Mouse (Mus musculus): ENCODE measurements around the gene Fzd2.

Gene Fzd2

DNA sequence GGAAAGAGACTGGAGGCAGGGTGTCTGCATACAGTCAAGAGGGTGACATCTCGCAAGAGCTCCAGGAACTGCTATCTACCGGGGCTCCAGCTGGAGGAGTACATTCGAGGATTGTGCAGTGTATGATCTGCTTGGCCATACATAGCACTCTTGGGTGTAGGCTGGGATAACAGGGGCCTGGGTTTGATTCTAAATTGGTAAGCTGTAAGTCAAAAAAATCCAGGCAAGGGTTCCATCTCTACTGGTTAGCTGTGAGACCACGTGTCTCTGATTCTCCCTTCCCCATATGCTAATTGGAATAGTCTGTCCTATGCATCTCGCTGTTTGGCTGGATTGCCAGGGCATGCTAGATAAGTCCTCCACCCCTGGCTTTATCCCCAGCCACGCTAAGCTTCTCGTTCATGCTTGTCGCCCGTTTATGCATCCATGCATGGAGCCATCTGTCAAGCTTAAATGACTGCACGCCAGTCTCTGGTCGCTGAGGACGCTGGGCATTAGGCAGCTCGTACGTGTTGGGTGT lies 20.8 kb downstream of the Fzd2 start:
- Histone ChIP-seq H3K4me1 (replicated peaks; ENCODE audit: low read depth, low read length) (peaks cover 42% of the 10 kb centered on the region), H3K36me3 (ENCODE audit: insufficient read depth, low read length) (no peaks in the 10 kb centered on the region), H3K4me3 (replicated peaks; ENCODE audit: low read length) (no peak overlapping the region), H3K9me3 (ENCODE audit: low read length) (no peaks in the 10 kb centered on the region), H3K27me3 (ENCODE audit: insufficient read depth, low read length) (peaks cover 27% of the 10 kb centered on the region)
- TF ChIP-seq NANOG (IDR thresholded peaks at IDR 0.05; ENCODE audit: borderline replicate concordance, low read length) (no peak), POU5F1 (IDR thresholded peaks at IDR 0.05; ENCODE audit: borderline replicate concordance, low read length) (no peak), CTCF (conservative IDR thresholded peaks at IDR 0.05; ENCODE audit: low read length) (no peak)

- Histone ChIP-seq H3K27me3 (ENCODE audit: insufficient read depth, low read length) (peaks cover 28% of the 10 kb centered on the region), H3K4me1 (replicated peaks; ENCODE audit: low read depth, low read length) (peaks cover 57% of the 10 kb centered on the region), H3K36me3 (ENCODE audit: insufficient read depth, low read length) (no peaks in the 10 kb centered on the region), H3K9me3 (ENCODE audit: low read length) (no peaks in the 10 kb centered on the region), H3K4me3 (replicated peaks; ENCODE audit: low read length) (no peak overlapping the region)
- TF ChIP-seq POU5F1 (IDR thresholded peaks at IDR 0.05; ENCODE audit: borderline replicate concordance, low read length) (no peak), NANOG (IDR thresholded peaks at IDR 0.05; ENCODE audit: borderline replicate concordance, low read length) (no peak), CTCF (conservative IDR thresholded peaks at IDR 0.05; ENCODE audit: low read length) (no peak)
Observed at GRCm38 (mm10) chr11:102627171-102627931, 23.2 kb downstream of the Fzd2 start.

- no peaks in the 10 kb centered on the region for H3K36me3 ChIP-seq (ENCODE audit: insufficient read depth, low read length)
- no peak overlapping the region for H3K4me3 ChIP-seq (replicated peaks; ENCODE audit: low read length)
- peaks cover 56% of the 10 kb centered on the region for H3K4me1 ChIP-seq (replicated peaks; ENCODE audit: low read depth, low read length)
- H3K9me3 ChIP-seq (ENCODE audit: low read length) = no peaks in the 10 kb centered on the region
- H3K27me3 ChIP-seq (ENCODE audit: insufficient read depth, low read length) = peaks cover 28% of the 10 kb centered on the region
- TF ChIP-seq NANOG (IDR thresholded peaks at IDR 0.05; ENCODE audit: borderline replicate concordance, low read length) = no peak
- TF ChIP-seq CTCF (conservative IDR thresholded peaks at IDR 0.05; ENCODE audit: low read length) = no peak
Observed at GRCm38 (mm10) chr11:102628529-102628928, 24.3 kb downstream of the Fzd2 start.

DNA sequence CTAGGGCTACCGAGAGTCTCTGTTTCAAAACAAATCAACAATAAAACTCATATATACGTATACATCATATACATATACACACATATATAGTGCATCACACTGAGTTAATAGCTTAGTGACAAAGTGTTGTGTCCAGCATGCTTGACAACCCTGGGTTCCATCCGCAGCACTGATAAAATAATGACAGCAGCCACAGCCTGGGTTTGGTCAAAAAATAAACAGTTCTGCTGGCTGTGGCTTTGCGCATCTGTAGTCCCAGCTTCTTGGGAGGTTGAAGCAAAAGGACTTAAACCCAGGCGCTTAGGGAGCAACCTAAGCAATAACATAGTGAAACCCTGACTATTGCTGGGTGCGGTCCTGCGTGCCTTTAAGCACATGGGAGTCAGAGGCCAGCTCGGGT lies 25.2 kb downstream of the Fzd2 start:
- TF ChIP-seq POU5F1 (IDR thresholded peaks at IDR 0.05; ENCODE audit: borderline replicate concordance, low read length) (no peak), CTCF (conservative IDR thresholded peaks at IDR 0.05; ENCODE audit: low read length) (no peak), NANOG (IDR thresholded peaks at IDR 0.05; ENCODE audit: borderline replicate concordance, low read length) (no peak)
- Histone ChIP-seq H3K27me3 (ENCODE audit: insufficient read depth, low read length) (peaks cover 28% of the 10 kb centered on the region), H3K36me3 (ENCODE audit: insufficient read depth, low read length) (no peaks in the 10 kb centered on the region), H3K4me3 (replicated peaks; ENCODE audit: low read length) (no peak overlapping the region), H3K9me3 (ENCODE audit: low read length) (no peaks in the 10 kb centered on the region), H3K4me1 (replicated peaks; ENCODE audit: low read depth, low read length) (peaks cover 52% of the 10 kb centered on the region)

DNA sequence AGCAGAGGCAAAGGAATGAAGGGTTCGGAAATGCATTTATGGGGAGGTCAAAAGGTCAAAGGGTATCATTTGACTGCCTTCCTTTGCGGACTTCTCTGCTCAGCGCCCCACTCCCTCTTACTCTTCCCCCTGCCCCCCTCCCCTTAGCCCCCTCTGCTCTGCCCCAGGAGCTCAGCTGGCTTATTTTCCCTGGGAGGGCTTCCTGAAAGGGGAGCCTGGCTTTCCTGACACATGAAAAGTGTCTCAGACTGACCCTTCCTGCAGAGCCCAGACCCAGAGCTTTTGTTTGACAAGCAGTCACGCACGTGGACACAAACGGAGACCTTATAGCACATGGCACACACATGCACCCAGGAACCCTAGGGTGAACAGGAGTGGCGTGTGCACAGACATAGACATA lies 26.5 kb downstream of the Fzd2 start:
- H3K4me3 ChIP-seq (replicated peaks; ENCODE audit: low read length) = no peak overlapping the region
- no peaks in the 10 kb centered on the region for H3K36me3 ChIP-seq (ENCODE audit: insufficient read depth, low read length)
- H3K9me3 ChIP-seq (ENCODE audit: low read length) = no peaks in the 10 kb centered on the region
- peaks cover 26% of the 10 kb centered on the region for H3K27me3 ChIP-seq (ENCODE audit: insufficient read depth, low read length)
- TF ChIP-seq CTCF (conservative IDR thresholded peaks at IDR 0.05; ENCODE audit: low read length) (no peak), NANOG (IDR thresholded peaks at IDR 0.05; ENCODE audit: borderline replicate concordance, low read length) (no peak), POU5F1 (IDR thresholded peaks at IDR 0.05; ENCODE audit: borderline replicate concordance, low read length) (no peak)
- H3K4me1 ChIP-seq (replicated peaks; ENCODE audit: low read depth, low read length) = peaks cover 42% of the 10 kb centered on the region

- H3K27me3 ChIP-seq (ENCODE audit: insufficient read depth, low read length) = peaks cover 26% of the 10 kb centered on the region
- H3K9me3 ChIP-seq (ENCODE audit: low read length) = no peaks in the 10 kb centered on the region
- no peaks in the 10 kb centered on the region for H3K36me3 ChIP-seq (ENCODE audit: insufficient read depth, low read length)
- no peak overlapping the region for H3K4me3 ChIP-seq (replicated peaks; ENCODE audit: low read length)
- TF ChIP-seq CTCF (conservative IDR thresholded peaks at IDR 0.05; ENCODE audit: low read length) (no peak), NANOG (IDR thresholded peaks at IDR 0.05; ENCODE audit: borderline replicate concordance, low read length) (no peak), POU5F1 (IDR thresholded peaks at IDR 0.05; ENCODE audit: borderline replicate concordance, low read length) (no peak)
- peaks cover 42% of the 10 kb centered on the region for H3K4me1 ChIP-seq (replicated peaks; ENCODE audit: low read depth, low read length)
Observed at GRCm38 (mm10) chr11:102631203-102631602, 27.0 kb downstream of the Fzd2 start.

- Histone ChIP-seq H3K4me3 (replicated peaks; ENCODE audit: low read length) (peak overlapping the region; percentile 60), H3K36me3 (ENCODE audit: insufficient read depth, low read length) (no peaks in the 10 kb centered on the region), H3K9me3 (ENCODE audit: low read length) (no peaks in the 10 kb centered on the region), H3K27me3 (ENCODE audit: insufficient read depth, low read length) (peaks cover 10% of the 10 kb centered on the region), H3K4me1 (replicated peaks; ENCODE audit: low read depth, low read length) (peaks cover 42% of the 10 kb centered on the region)
- TF ChIP-seq CTCF (conservative IDR thresholded peaks at IDR 0.05; ENCODE audit: low read length) (no peak), NANOG (IDR thresholded peaks at IDR 0.05; ENCODE audit: borderline replicate concordance, low read length) (no peak), POU5F1 (IDR thresholded peaks at IDR 0.05; ENCODE audit: borderline replicate concordance, low read length) (no peak)
Observed at GRCm38 (mm10) chr11:102632725-102633124, 28.5 kb downstream of the Fzd2 start.

- TF ChIP-seq POU5F1 (IDR thresholded peaks at IDR 0.05; ENCODE audit: borderline replicate concordance, low read length) (no peak), NANOG (IDR thresholded peaks at IDR 0.05; ENCODE audit: borderline replicate concordance, low read length) (no peak), CTCF (conservative IDR thresholded peaks at IDR 0.05; ENCODE audit: low read length) (no peak)
Observed at GRCm38 (mm10) chr11:102633379-102633778, 29.2 kb downstream of the Fzd2 start.

More at GRCm38 (mm10) chr11:102633379-102633778, 29.2 kb downstream of the Fzd2 start:
- Histone ChIP-seq H3K27me3 (ENCODE audit: insufficient read depth, low read length) (peaks cover 7% of the 10 kb centered on the region; the same call in 1 of the 2 replicates), H3K9me3 (ENCODE audit: low read length) (no peaks in the 10 kb centered on the region), H3K4me3 (replicated peaks; ENCODE audit: low read length) (peak overlapping the region; percentile 72), H3K4me1 (replicated peaks; ENCODE audit: low read depth, low read length) (peaks cover 45% of the 10 kb centered on the region), H3K36me3 (ENCODE audit: insufficient read depth, low read length) (no peaks in the 10 kb centered on the region)

All from E14TG2a.4 (cell line).